Mouse (Mus musculus): ENCODE measurements around the gene Gpr61. TPM values are rescaled to one million over a fixed set of nuclear protein-coding genes. Genes with fewer than 3 reads are reported as not detected.

The Gpr61 gene
- polyA plus RNA-seq, 1 experiment from 2014 or later = 0.04 TPM

GRCm38 (mm10) chr3:108117465-108117864 is 37.2 kb downstream of the Gpr61 start:
- no peaks in the 10 kb centered on the region for H3K27me3 ChIP-seq
- TF ChIP-seq CTCF (IDR thresholded peaks at IDR 0.05) = no peak
- DNase-seq (ENCODE audit: low read depth, low spot score) = no peak
- in situ Hi-C loops (cut with MboI; ENCODE audit: low pct_unique_long_range_greater_than_20kb) = no loop called here
- ChIA-PET POLR2A (no interaction called here), CTCF (interaction anchor here (1.1 to 2.7 kb wide), 3 partner anchors 12 to 18 kb away, joined by 3 to 6 read pairs (median 4); no protein-coding TSS in a partner anchor)
- no peak for ATAC-seq

GRCm38 (mm10) chr3:108113591-108114289 is 40.9 kb downstream of the Gpr61 start:
- in situ Hi-C loops (cut with MboI; ENCODE audit: low pct_unique_long_range_greater_than_20kb) = no loop called here
- ATAC-seq = no peak
- no peak for TF ChIP-seq CTCF (IDR thresholded peaks at IDR 0.05)
- ChIA-PET CTCF (interaction anchor here (0.7 to 2.0 kb wide), 3 partner anchors 11 to 18 kb away, joined by 3 to 5 read pairs (median 5); no protein-coding TSS in a partner anchor), POLR2A (interaction anchor here (0.7 kb wide), 1 partner anchor 14 kb away, joined by 3 read pairs; no protein-coding TSS in a partner anchor)
- DNase-seq (ENCODE audit: low read depth, low spot score) = no peak
- no peaks in the 10 kb centered on the region for H3K27me3 ChIP-seq

GRCm38 (mm10) chr3:108112666-108113065 is 42.0 kb downstream of the Gpr61 start:
- ChIA-PET POLR2A (interaction anchor here (0.7 kb wide), 1 partner anchor 15 kb away, joined by 3 read pairs; no protein-coding TSS in a partner anchor), CTCF (interaction anchor here (1.7 to 2.0 kb wide), 2 partner anchors 10 to 17 kb away, joined by 5 read pairs; no protein-coding TSS in a partner anchor)
- no peaks in the 10 kb centered on the region for H3K27me3 ChIP-seq
- DNase-seq (ENCODE audit: low read depth, low spot score) = no peak
- in situ Hi-C loops (cut with MboI; ENCODE audit: low pct_unique_long_range_greater_than_20kb) = no loop called here
- no peak for TF ChIP-seq CTCF (IDR thresholded peaks at IDR 0.05)
- ATAC-seq = no peak

- ATAC-seq = no peak
These were observed 42.4 kb downstream of the Gpr61 start for GRCm38 (mm10) chr3:108112246-108112645.

GRCm38 (mm10) chr3:108111320-108111719 is 43.4 kb downstream of the Gpr61 start:
- no peak for TF ChIP-seq CTCF (IDR thresholded peaks at IDR 0.05)
- ChIA-PET CTCF (interaction anchor here (1.3 to 2.5 kb wide), 3 partner anchors 11 to 15 kb away, joined by 3 to 11 read pairs (median 6); no protein-coding TSS in a partner anchor), POLR2A (no interaction called here)
- ATAC-seq (no peak), DNase-seq (ENCODE audit: low read depth, low spot score) (no peak)
- in situ Hi-C loops (cut with MboI; ENCODE audit: low pct_unique_long_range_greater_than_20kb) = no loop called here
- H3K27me3 ChIP-seq = no peaks in the 10 kb centered on the region

More at GRCm38 (mm10) chr3:108112246-108112645, 42.4 kb downstream of the Gpr61 start:
- H3K27me3 ChIP-seq = no peaks in the 10 kb centered on the region
- in situ Hi-C loops (cut with MboI; ENCODE audit: low pct_unique_long_range_greater_than_20kb) = no loop called here
- DNase-seq (ENCODE audit: low read depth, low spot score) = no peak
- CTCF ChIA-PET = interaction anchor here (1.7 to 2.0 kb wide), 2 partner anchors 10 to 17 kb away, joined by 5 read pairs; no protein-coding TSS in a partner anchor
- POLR2A ChIA-PET = no interaction called here
- no peak for TF ChIP-seq CTCF (IDR thresholded peaks at IDR 0.05)

- H3K27me3 ChIP-seq = no peaks in the 10 kb centered on the region
- ChIA-PET POLR2A (no interaction called here), CTCF (interaction anchor here (0.9 to 1.3 kb wide), 2 partner anchors 15 to 18 kb away, joined by 3 read pairs; no protein-coding TSS in a partner anchor)
- no peak for ATAC-seq
- no peak for TF ChIP-seq CTCF (IDR thresholded peaks at IDR 0.05)
- in situ Hi-C loops (cut with MboI; ENCODE audit: low pct_unique_long_range_greater_than_20kb) = no loop called here
- DNase-seq (ENCODE audit: low read depth, low spot score) = no peak
These were observed 49.4 kb downstream of the Gpr61 start for GRCm38 (mm10) chr3:108105281-108105680.

- in situ Hi-C loops (cut with MboI; ENCODE audit: low pct_unique_long_range_greater_than_20kb) = no loop called here
- H3K27me3 ChIP-seq = no peaks in the 10 kb centered on the region
- CTCF ChIA-PET = interaction anchor here (1.5 to 1.9 kb wide), 2 partner anchors 11 to 28 kb away, joined by 4 to 5 read pairs; no protein-coding TSS in a partner anchor
- POLR2A ChIA-PET = interaction anchor here (1.1 kb wide), 1 partner anchor 30 kb away, joined by 3 read pairs; no protein-coding TSS in a partner anchor
- DNase-seq (ENCODE audit: low read depth, low spot score) (no peak), ATAC-seq (no peak)
- no peak for TF ChIP-seq CTCF (IDR thresholded peaks at IDR 0.05)
These were observed 52.6 kb downstream of the Gpr61 start for GRCm38 (mm10) chr3:108102075-108102474.

GRCm38 (mm10) chr3:108101594-108101993 is 53.1 kb downstream of the Gpr61 start:
- no peaks in the 10 kb centered on the region for H3K27me3 ChIP-seq
- CTCF ChIA-PET = interaction anchor here (1.3 to 1.9 kb wide), 2 partner anchors 8 to 12 kb away, joined by 3 to 5 read pairs; no protein-coding TSS in a partner anchor
- POLR2A ChIA-PET = interaction anchor here (0.5 to 1.1 kb wide), 2 partner anchors 17 to 30 kb away, joined by 3 read pairs; no protein-coding TSS in a partner anchor
- ATAC-seq (no peak), DNase-seq (ENCODE audit: low read depth, low spot score) (no peak)
- in situ Hi-C loops (cut with MboI; ENCODE audit: low pct_unique_long_range_greater_than_20kb) = no loop called here
- no peak for TF ChIP-seq CTCF (IDR thresholded peaks at IDR 0.05)

Other genes starting within 250 kb of the Gpr61 start
- gene Gstm7, start 223.1 kb downstream of the Gpr61 start, polyA plus RNA-seq (2021) = 13.3 TPM
- 0.15 TPM for gene Gstm6, start 211.1 kb downstream of the Gpr61 start, polyA plus RNA-seq (2021)
- gene Gstm3, start 185.6 kb downstream of the Gpr61 start, polyA plus RNA-seq (2021) = not detected
- 11.7 TPM for gene Gstm2, start 168.4 kb downstream of the Gpr61 start, polyA plus RNA-seq (2021)
- gene Gstm1, start 136.9 kb downstream of the Gpr61 start, polyA plus RNA-seq (2021) = 145 TPM
- gene Gstm4, start 110.0 kb downstream of the Gpr61 start, polyA plus RNA-seq (2021) = 17.1 TPM
- 78.2 TPM for gene Ampd2, start 68.2 kb downstream of the Gpr61 start, polyA plus RNA-seq (2021)
- 2.7 TPM for gene Gnat2, start 62.1 kb downstream of the Gpr61 start, polyA plus RNA-seq (2021)
- 136 TPM for gene Gnai3, start 8.7 kb downstream of the Gpr61 start, polyA plus RNA-seq (2021)
- gene Amigo1, start 31.5 kb upstream of the Gpr61 start, polyA plus RNA-seq (2021) = 16.6 TPM
- gene Cyb561d1, start 46.3 kb upstream of the Gpr61 start, polyA plus RNA-seq (2021) = 9.2 TPM
- 17.4 TPM for gene Atxn7l2, start 56.1 kb upstream of the Gpr61 start, polyA plus RNA-seq (2021)
- gene Sypl2, start 71.8 kb upstream of the Gpr61 start, polyA plus RNA-seq (2021) = not detected
- gene Psma5, start 102.0 kb upstream of the Gpr61 start, polyA plus RNA-seq (2021) = 239 TPM
- 125 TPM for gene Sort1, start 129.2 kb upstream of the Gpr61 start, polyA plus RNA-seq (2021)
- gene Mybphl, start 210.0 kb upstream of the Gpr61 start, polyA plus RNA-seq (2021) = not detected
- gene Psrc1, start 229.0 kb upstream of the Gpr61 start, polyA plus RNA-seq (2021) = 29.8 TPM

All from Patski (cell line).